Mouse (Mus musculus): ENCODE measurements around the gene Ccdc84.
"Not testable (repeated sequence)": the region's sequence is repeated elsewhere in the genome, so short reads cannot be mapped to it uniquely, and the experiment has no call there.

Gene Ccdc84

GRCm38 (mm10) chr9:44418519-44419385, at the start of gene Ccdc84:
Gene Ccdc84, minus strand, starts transcription at chr9:44418569.
- DNase-seq, result no peak

- no peak for DNase-seq
Measured at GRCm38 (mm10) chr9:44461950-44462349, 43.6 kb upstream of the Ccdc84 start.

- peak; percentile 35 for DNase-seq
Measured at GRCm38 (mm10) chr9:44457035-44457742, 38.8 kb upstream of the Ccdc84 start.

- DNase-seq, result no peak
Measured at GRCm38 (mm10) chr9:44454891-44455220, 36.5 kb upstream of the Ccdc84 start, which contains the start of gene Upk2. Gene Upk2, minus strand, starts transcription at chr9:44454976.

- peak; percentile 95 for DNase-seq
Measured at GRCm38 (mm10) chr9:44454132-44454890, 35.9 kb upstream of the Ccdc84 start.

GRCm38 (mm10) chr9:44450387-44450786, 32.0 kb upstream of the Ccdc84 start:
- peak; percentile 58 for DNase-seq

- DNase-seq, result not testable (repeated sequence)
Measured at GRCm38 (mm10) chr9:44444402-44445025, 26.1 kb upstream of the Ccdc84 start.

- no peak for DNase-seq
Measured at GRCm38 (mm10) chr9:44440961-44441360, 22.6 kb upstream of the Ccdc84 start, which contains the start of gene Foxr1. Gene Foxr1, minus strand, starts transcription at chr9:44441136.

GRCm38 (mm10) chr9:44435747-44436146, 17.4 kb upstream of the Ccdc84 start:
- peak; percentile 36 for DNase-seq

- DNase-seq, result no peak
Measured at GRCm38 (mm10) chr9:44432577-44433185, 14.3 kb upstream of the Ccdc84 start.

GRCm38 (mm10) chr9:44423576-44423975, 5.2 kb upstream of the Ccdc84 start:
- DNase-seq, result no peak

- no peak for DNase-seq
Measured at GRCm38 (mm10) chr9:44420280-44420898, 2.0 kb upstream of the Ccdc84 start.

GRCm38 (mm10) chr9:44419730-44420129, 1.4 kb upstream of the Ccdc84 start:
- not testable (repeated sequence) for DNase-seq

- DNase-seq, result peak; percentile 95
Measured at GRCm38 (mm10) chr9:44417892-44418363, 441 bp downstream of the Ccdc84 start.

- no peak for DNase-seq
Measured at GRCm38 (mm10) chr9:44417156-44417891, 1.0 kb downstream of the Ccdc84 start.

- no peak for DNase-seq
Measured at GRCm38 (mm10) chr9:44412781-44413180, 5.6 kb downstream of the Ccdc84 start.

- DNase-seq, result no peak
Measured at GRCm38 (mm10) chr9:44412306-44412705, 6.1 kb downstream of the Ccdc84 start.

GRCm38 (mm10) chr9:44411601-44412130, 6.7 kb downstream of the Ccdc84 start:
- DNase-seq, result no peak

GRCm38 (mm10) chr9:44410647-44411336, 7.6 kb downstream of the Ccdc84 start:
- DNase-seq, result no peak

- not testable (repeated sequence) for DNase-seq
Measured at GRCm38 (mm10) chr9:44408693-44409092, 9.7 kb downstream of the Ccdc84 start.
